Mouse (Mus musculus) erythroblast, embryonic 14.5 days (primary cell): ENCODE measurements around the gene Tdrd9. TPM values are rescaled to one million over a fixed set of nuclear protein-coding genes. Genes with fewer than 3 reads are reported as not detected.

Source experiments
- H3K27me3 ChIP-seq: 2 replicates; pipeline ENCODE4 v1.6.1; 2012; ENCODE audit warnings: inconsistent platforms; ENCODE audit not compliant: control insufficient read depth
- H3K36me3 ChIP-seq: 2 replicates; pipeline ENCODE4 v1.6.1; 2012; ENCODE audit warnings: mild to moderate bottlenecking, inconsistent platforms; ENCODE audit not compliant: control insufficient read depth
- H3K4me1 ChIP-seq: 2 replicates; pipeline ENCODE4 v1.6.1; 2012; ENCODE audit warnings: inconsistent platforms; ENCODE audit not compliant: control insufficient read depth
- H3K4me3 ChIP-seq: replicated peaks from 2 replicates; pipeline ENCODE3; 2012; ENCODE audit warnings: moderate library complexity, mild to moderate bottlenecking, inconsistent platforms
- H3K9me3 ChIP-seq: 2 replicates; pipeline ENCODE4 v1.6.1; 2012; ENCODE audit warnings: low read length, inconsistent platforms, mixed read lengths; ENCODE audit not compliant: control insufficient read depth
- GATA1 ChIP-seq: IDR thresholded peaks from 2 replicates; pipeline ENCODE4 v1.6.1; 2012; ENCODE audit warnings: low read length, inconsistent platforms, mixed read lengths
- TAL1 ChIP-seq: IDR thresholded peaks from 3 replicates; pipeline ENCODE4 v1.6.1; 2012; ENCODE audit warnings: low read length, inconsistent platforms, mixed read lengths
- polyA plus RNA-seq: library from polyadenylated mRNA; stranded (reverse); fragments of >175 nt; gene quantifications from 2 replicates; pipeline ENCODE4 v1.2.3, GENCODE M21; 2012

Tdrd9 gene
- polyA plus RNA-seq, 1 experiment: not detected

DNA sequence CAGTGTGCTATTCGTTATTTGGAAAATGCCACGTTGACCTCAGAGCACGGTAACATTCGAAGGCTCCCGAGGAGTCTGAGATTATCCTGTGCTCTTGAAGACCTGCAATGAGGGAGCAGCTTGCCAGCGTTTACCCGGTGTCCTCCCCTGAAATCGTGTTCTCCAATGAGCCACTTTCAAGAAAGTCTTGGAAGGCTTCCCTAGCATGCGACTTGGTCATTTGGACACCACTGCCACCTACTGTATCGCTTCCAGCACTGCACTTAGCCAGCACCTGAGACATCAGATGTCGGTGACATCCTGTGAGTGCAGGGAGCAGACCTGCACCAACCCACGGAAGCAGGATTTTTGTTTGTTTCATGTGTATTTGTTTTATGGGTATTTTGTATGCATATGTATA lies 119.7 kb downstream of the Tdrd9 start:
- no peak for TF ChIP-seq TAL1
- no peak for TF ChIP-seq GATA1
- Histone ChIP-seq H3K27me3 (peaks cover 5% of the 10 kb centered on the region; the same call in 1 of the 2 replicates), H3K4me3 (no peak overlapping the region), H3K9me3 (no peaks in the 10 kb centered on the region), H3K4me1 (no peaks in the 10 kb centered on the region), H3K36me3 (no peaks in the 10 kb centered on the region)

GRCm38 (mm10) chr12:112094261-112094880 lies 123.0 kb downstream of the Tdrd9 start:
- Histone ChIP-seq H3K9me3 (no peaks in the 10 kb centered on the region), H3K4me1 (no peaks in the 10 kb centered on the region), H3K4me3 (no peak overlapping the region), H3K36me3 (no peaks in the 10 kb centered on the region), H3K27me3 (peaks cover 5% of the 10 kb centered on the region; the same call in 1 of the 2 replicates)
- TF ChIP-seq GATA1 (no peak), TAL1 (no peak)

- Histone ChIP-seq H3K27me3 (no peaks in the 10 kb centered on the region), H3K4me3 (no peak overlapping the region), H3K4me1 (no peaks in the 10 kb centered on the region), H3K36me3 (no peaks in the 10 kb centered on the region), H3K9me3 (no peaks in the 10 kb centered on the region)
- TF ChIP-seq GATA1 (no peak), TAL1 (no peak)
Measured at GRCm38 (mm10) chr12:112096051-112096732, 124.8 kb downstream of the Tdrd9 start.

- Histone ChIP-seq H3K36me3 (no peaks in the 10 kb centered on the region), H3K4me1 (no peaks in the 10 kb centered on the region), H3K4me3 (no peak overlapping the region), H3K9me3 (no peaks in the 10 kb centered on the region), H3K27me3 (no peaks in the 10 kb centered on the region)
- TF ChIP-seq TAL1 (no peak), GATA1 (no peak)
Measured at GRCm38 (mm10) chr12:112096733-112097117, 125.4 kb downstream of the Tdrd9 start.

- H3K4me3 ChIP-seq: no peak overlapping the region
- no peaks in the 10 kb centered on the region for H3K9me3 ChIP-seq
- TF ChIP-seq GATA1 (no peak), TAL1 (no peak)
- no peaks in the 10 kb centered on the region for H3K27me3 ChIP-seq
- peaks cover 18% of the 10 kb centered on the region for H3K4me1 ChIP-seq
- H3K36me3 ChIP-seq: no peaks in the 10 kb centered on the region
Measured at GRCm38 (mm10) chr12:112100106-112100505, 128.7 kb downstream of the Tdrd9 start.

GRCm38 (mm10) chr12:112101045-112101444 lies 129.7 kb downstream of the Tdrd9 start:
- TF ChIP-seq GATA1: no peak
- no peak for TF ChIP-seq TAL1
- H3K9me3 ChIP-seq: no peaks in the 10 kb centered on the region
- H3K4me3 ChIP-seq: no peak overlapping the region
- peaks cover 18% of the 10 kb centered on the region for H3K4me1 ChIP-seq
- H3K36me3 ChIP-seq: no peaks in the 10 kb centered on the region
- H3K27me3 ChIP-seq: no peaks in the 10 kb centered on the region

- peaks cover 18% of the 10 kb centered on the region for H3K4me1 ChIP-seq
- H3K27me3 ChIP-seq: peaks cover 11% of the 10 kb centered on the region
- H3K9me3 ChIP-seq: no peaks in the 10 kb centered on the region
- H3K36me3 ChIP-seq: no peaks in the 10 kb centered on the region
- TF ChIP-seq TAL1 (no peak), GATA1 (no peak)
- H3K4me3 ChIP-seq: no peak overlapping the region
Measured at GRCm38 (mm10) chr12:112103179-112103578, 131.8 kb downstream of the Tdrd9 start.

GRCm38 (mm10) chr12:112104890-112105289 lies 133.5 kb downstream of the Tdrd9 start:
- H3K4me3 ChIP-seq: no peak overlapping the region
- TF ChIP-seq GATA1 (no peak), TAL1 (no peak)
- peaks cover 11% of the 10 kb centered on the region for H3K27me3 ChIP-seq
- H3K36me3 ChIP-seq: no peaks in the 10 kb centered on the region
- H3K9me3 ChIP-seq: no peaks in the 10 kb centered on the region
- H3K4me1 ChIP-seq: peaks cover 18% of the 10 kb centered on the region

GRCm38 (mm10) chr12:112106541-112106971 lies 135.2 kb downstream of the Tdrd9 start, which contains the start of gene Aspg:
Aspg (plus strand) TSS chr12:112106679.
- H3K9me3 ChIP-seq: no peaks in the 10 kb centered on the region
- TF ChIP-seq TAL1: no peak
- TF ChIP-seq GATA1: no peak
- peaks cover 18% of the 10 kb centered on the region for H3K4me1 ChIP-seq
- H3K27me3 ChIP-seq: peaks cover 11% of the 10 kb centered on the region
- no peaks in the 10 kb centered on the region for H3K36me3 ChIP-seq
- no peak within 1 kb of the TSS for H3K4me3 ChIP-seq

GRCm38 (mm10) chr12:112107685-112108084 lies 136.3 kb downstream of the Tdrd9 start:
- TF ChIP-seq TAL1 (no peak), GATA1 (no peak)
- Histone ChIP-seq H3K9me3 (no peaks in the 10 kb centered on the region), H3K4me3 (no peak overlapping the region), H3K27me3 (peaks cover 11% of the 10 kb centered on the region), H3K4me1 (peaks cover 12% of the 10 kb centered on the region), H3K36me3 (no peaks in the 10 kb centered on the region)
